Mouse (Mus musculus): ENCODE results near the gene Ndufaf3.

The Ndufaf3 gene

GRCm38 (mm10) chr9:108517253-108517930 is 49.8 kb downstream of the Ndufaf3 start:
- peak; percentile 65 for DNase-seq (ENCODE audit: low spot score)

- DNase-seq (ENCODE audit: low spot score): peak; percentile 96
Observed at GRCm38 (mm10) chr9:108516380-108517251, 50.6 kb downstream of the Ndufaf3 start, which contains the start of gene Qrich1. Gene Qrich1, plus strand, starts transcription at chr9:108516806.
